Mouse (Mus musculus) urinary bladder, postnatal 0 days (tissue): ENCODE results near the gene Dtx2. TPM values are rescaled to one million over a fixed set of nuclear protein-coding genes. Genes with fewer than 3 reads are reported as not detected.

ENCODE experiments used
- polyA plus RNA-seq: library from polyadenylated mRNA; unstranded; fragments of >200 nt; fragmentation: Nextera tagmentation; extraction: Ambion mirVana; gene quantifications from 2 replicates; pipeline ENCODE4 v1.2.1, GENCODE M21; 2015

The Dtx2 gene
- 18.1 and 18.9 TPM in 2 replicates for polyA plus RNA-seq

GRCm38 (mm10) chr5:135994725-135995687 lies at the start of gene Dtx2:
TSS of gene Dtx2 (plus strand) at chr5:135994800.

DNA sequence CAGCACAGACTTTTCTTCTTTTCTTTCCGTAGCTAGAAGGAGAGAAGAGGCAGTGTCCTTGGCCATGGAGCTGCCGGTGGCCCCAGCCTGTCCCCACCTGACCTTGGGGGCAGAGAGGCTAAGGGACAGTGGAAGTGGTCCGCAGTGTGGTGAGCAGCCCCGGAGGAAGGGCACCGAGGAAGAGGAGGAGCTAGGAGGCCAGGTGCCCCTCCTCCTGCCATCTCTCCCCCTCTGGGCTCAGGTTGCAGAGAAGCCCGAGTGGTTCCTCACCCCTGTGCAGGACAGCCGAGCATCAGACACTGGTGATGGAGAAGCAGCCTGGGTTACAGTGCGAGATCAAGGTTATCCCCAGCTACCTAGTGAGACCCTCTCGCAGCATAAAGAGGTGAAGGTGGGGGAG lies 20.2 kb upstream of the Dtx2 start, which contains the start of gene Ssc4d:
Ssc4d (minus strand) TSS at position 167 of the 400 bp plus-strand sequence.

GRCm38 (mm10) chr5:135979904-135980303 lies 14.7 kb upstream of the Dtx2 start, which contains the start of gene Zp3:
TSS of gene Zp3 (plus strand) at chr5:135980099.

GRCm38 (mm10) chr5:136038258-136039214 lies 43.9 kb downstream of the Dtx2 start, which contains the start of gene Upk3b:
TSS of gene Upk3b (plus strand) at chr5:136038496.

GRCm38 (mm10) chr5:136054301-136055077 lies 59.9 kb downstream of the Dtx2 start, which contains the start of gene Upk3bl:
TSS of gene Upk3bl (plus strand) at chr5:136054492.

Other genes starting within 250 kb of the Dtx2 start
- gene Styxl1, start 216.4 kb upstream of the Dtx2 start, polyA plus RNA-seq: 0.33 TPM in 1 of 2 replicates, not detected in the other
- gene Mdh2, start 216.3 kb upstream of the Dtx2 start, polyA plus RNA-seq: 459 and 476 TPM in 2 replicates
- 0.10 and 0.12 TPM in 2 replicates for gene Srrm3, start 187.9 kb upstream of the Dtx2 start, polyA plus RNA-seq
- gene Hspb1, start 106.9 kb upstream of the Dtx2 start, polyA plus RNA-seq: 1,184 and 1,507 TPM in 2 replicates
- gene Ywhag, start 60.2 kb upstream of the Dtx2 start, polyA plus RNA-seq: 126 and 146 TPM in 2 replicates
- gene Ssc4d, start 20.3 kb upstream of the Dtx2 start, polyA plus RNA-seq: 2.0 and 2.9 TPM in 2 replicates
- not detected in 2 replicates for gene Zp3, start 14.7 kb upstream of the Dtx2 start, polyA plus RNA-seq
- 119 and 139 TPM in 2 replicates for gene Upk3b, start 43.7 kb downstream of the Dtx2 start, polyA plus RNA-seq
- 55.0 and 58.6 TPM in 2 replicates for gene Upk3bl, start 59.7 kb downstream of the Dtx2 start, polyA plus RNA-seq
- gene Rasa4, start 89.1 kb downstream of the Dtx2 start, polyA plus RNA-seq: 5.5 and 6.1 TPM in 2 replicates
- 135 and 146 TPM in 2 replicates for gene Polr2j, start 121.8 kb downstream of the Dtx2 start, polyA plus RNA-seq
- gene Lrwd1, start 141.3 kb downstream of the Dtx2 start, polyA plus RNA-seq: 12.4 and 14.1 TPM in 2 replicates
- gene Alkbh4, start 141.3 kb downstream of the Dtx2 start, polyA plus RNA-seq: 6.6 and 7.3 TPM in 2 replicates
- gene Orai2, start 175.9 kb downstream of the Dtx2 start, polyA plus RNA-seq: 5.9 and 6.2 TPM in 2 replicates
- gene Prkrip1, start 204.2 kb downstream of the Dtx2 start, polyA plus RNA-seq: 32.1 and 34.8 TPM in 2 replicates